Mouse (Mus musculus): ENCODE results near the gene Ghsr. TPM values are rescaled to one million over a fixed set of nuclear protein-coding genes. Genes with fewer than 3 reads are reported as not detected.
A peak's percentile ranks its signal among the peaks of the same experiment; 100 is the strongest.

Ghsr gene
- polyA plus RNA-seq, 1 experiment from 2014 or later = not detected

DNA sequence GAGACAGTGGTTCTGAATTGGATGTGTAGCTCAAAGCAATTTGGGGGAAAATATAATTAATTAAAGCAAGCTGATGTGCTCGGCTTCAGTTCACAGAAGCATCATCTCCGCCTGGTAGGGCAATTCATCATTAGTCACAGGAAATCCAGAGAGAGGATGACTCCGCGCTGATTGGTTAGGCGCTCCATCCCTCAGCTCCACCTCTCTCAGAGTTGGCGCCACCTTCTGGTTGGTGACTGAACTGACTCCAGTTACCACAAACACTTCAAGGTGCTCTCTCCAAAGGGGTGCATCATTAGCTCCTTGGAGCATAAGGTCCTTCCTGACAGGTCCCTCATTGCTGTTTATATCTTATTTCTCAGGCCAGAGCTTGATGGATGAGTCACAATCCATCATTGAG is 25.6 kb upstream of the Ghsr start:
- WGBS = 53% methylated on average over 6 of the region's 6 CpGs
- Histone ChIP-seq H3K4me2 (ENCODE audit: low read length) (no peak overlapping the region), H3K36me3 (ENCODE audit: control insufficient read depth, insufficient read depth, low read length) (no peaks in the 10 kb centered on the region), H3K27ac (ENCODE audit: low read depth, low read length) (no peak overlapping the region), H3K9me3 (replicated peaks; ENCODE audit: control insufficient read depth, low read length) (no peaks in the 10 kb centered on the region), H3K4me1 (ENCODE audit: control insufficient read depth, insufficient read depth, low read length) (no peaks in the 10 kb centered on the region), H3K9ac (ENCODE audit: low read length) (no peak overlapping the region), H3K27me3 (replicated peaks; ENCODE audit: control insufficient read depth, insufficient read depth, low read length) (no peaks in the 10 kb centered on the region), H3K4me3 (ENCODE audit: low read depth, low read length) (no peak overlapping the region)
- ATAC-seq (no peak), DNase-seq (ENCODE audit: low spot score) (no peak)

DNA sequence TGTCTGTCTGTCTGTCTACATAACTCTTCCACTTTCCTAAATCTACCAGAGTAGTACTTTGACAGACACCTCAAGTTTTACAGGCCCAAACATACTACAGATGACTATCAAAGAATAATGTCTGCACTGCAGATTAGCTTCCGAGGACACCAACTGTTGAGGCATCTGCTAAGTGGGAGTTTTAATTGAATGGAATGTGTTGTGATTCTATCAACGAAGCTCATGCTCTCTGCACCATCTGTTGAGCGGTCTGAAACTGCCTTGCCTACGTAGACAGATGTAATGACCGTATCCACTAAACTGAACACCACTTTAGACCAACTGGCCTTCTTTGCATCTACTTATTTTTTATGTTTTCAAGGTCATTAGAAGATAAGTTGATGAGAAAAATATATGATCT is 22.7 kb upstream of the Ghsr start:
- H3K4me3 ChIP-seq (ENCODE audit: low read depth, low read length) = no peak overlapping the region
- no peaks in the 10 kb centered on the region for H3K36me3 ChIP-seq (ENCODE audit: control insufficient read depth, insufficient read depth, low read length)
- no peak overlapping the region for H3K9ac ChIP-seq (ENCODE audit: low read length)
- no peak overlapping the region for H3K27ac ChIP-seq (ENCODE audit: low read depth, low read length)
- no peaks in the 10 kb centered on the region for H3K27me3 ChIP-seq (replicated peaks; ENCODE audit: control insufficient read depth, insufficient read depth, low read length)
- H3K4me2 ChIP-seq (ENCODE audit: low read length) = no peak overlapping the region
- H3K4me1 ChIP-seq (ENCODE audit: control insufficient read depth, insufficient read depth, low read length) = no peaks in the 10 kb centered on the region
- ATAC-seq = peak; percentile 53; the same call in 1 of the 2 replicates
- DNase-seq (ENCODE audit: low spot score) = peak; percentile 42
- 71% methylated on average over 5 of the region's 5 CpGs for WGBS
- no peaks in the 10 kb centered on the region for H3K9me3 ChIP-seq (replicated peaks; ENCODE audit: control insufficient read depth, low read length)

DNA sequence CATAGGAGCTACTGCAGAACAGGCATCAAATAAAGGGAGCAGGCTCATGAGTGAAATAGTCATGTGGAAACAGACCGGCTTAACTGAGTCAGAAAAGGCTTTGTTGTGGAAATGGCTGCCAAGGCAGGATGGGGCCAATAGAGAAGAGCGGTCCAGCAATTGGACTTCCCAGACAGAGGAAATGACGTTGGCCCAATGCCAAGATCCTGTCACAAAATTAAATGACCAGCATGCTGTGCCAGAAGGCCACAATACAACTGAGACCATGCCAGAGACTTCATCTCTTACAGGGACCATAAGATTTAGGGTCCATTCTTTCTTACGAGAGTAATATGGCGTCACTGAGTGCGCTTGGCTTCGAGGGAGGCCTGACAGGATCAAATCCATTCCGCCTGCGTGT is 20.0 kb upstream of the Ghsr start:
- DNase-seq (ENCODE audit: low spot score) = peak; percentile 75
- no peaks in the 10 kb centered on the region for H3K27me3 ChIP-seq (replicated peaks; ENCODE audit: control insufficient read depth, insufficient read depth, low read length)
- no peak overlapping the region for H3K4me3 ChIP-seq (ENCODE audit: low read depth, low read length)
- WGBS = 38% methylated on average over 9 of the region's 9 CpGs
- H3K27ac ChIP-seq (ENCODE audit: low read depth, low read length) = no peak overlapping the region
- H3K4me2 ChIP-seq (ENCODE audit: low read length) = no peak overlapping the region
- H3K4me1 ChIP-seq (ENCODE audit: control insufficient read depth, insufficient read depth, low read length) = no peaks in the 10 kb centered on the region
- no peak overlapping the region for H3K9ac ChIP-seq (ENCODE audit: low read length)
- H3K36me3 ChIP-seq (ENCODE audit: control insufficient read depth, insufficient read depth, low read length) = no peaks in the 10 kb centered on the region
- no peaks in the 10 kb centered on the region for H3K9me3 ChIP-seq (replicated peaks; ENCODE audit: control insufficient read depth, low read length)
- ATAC-seq = peak; percentile 91

DNA sequence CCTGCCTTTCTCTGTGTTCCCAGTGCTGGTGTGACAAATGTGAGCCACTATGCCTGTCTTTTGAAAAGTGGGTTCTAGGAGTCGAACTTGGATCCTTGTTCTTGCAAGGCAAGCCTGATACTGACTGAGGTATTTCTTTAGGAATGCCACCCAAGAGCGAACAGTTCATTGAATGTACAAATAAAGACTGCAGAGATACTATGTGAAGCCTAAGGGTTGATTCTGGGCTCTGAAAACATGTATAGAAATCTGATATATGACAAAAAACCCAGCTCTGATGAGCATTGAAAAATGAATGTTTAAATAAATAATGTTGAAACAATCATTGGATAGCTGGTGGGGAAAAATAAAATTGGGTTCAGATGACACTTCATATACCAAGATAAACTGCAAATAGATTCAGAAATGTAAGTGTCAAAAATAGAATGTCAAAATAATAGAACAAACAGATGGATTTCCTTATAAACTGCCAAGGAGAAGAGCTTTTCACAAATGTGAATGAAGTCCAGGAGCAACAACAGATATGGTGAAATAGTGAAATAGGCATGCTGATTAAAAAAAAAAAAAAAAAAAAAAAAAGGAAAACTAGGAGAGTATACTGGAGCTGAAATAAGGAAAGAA is 11.9 kb upstream of the Ghsr start:
- Histone ChIP-seq H3K4me3 (ENCODE audit: low read depth, low read length) (no peak overlapping the region), H3K36me3 (ENCODE audit: control insufficient read depth, insufficient read depth, low read length) (no peaks in the 10 kb centered on the region), H3K9me3 (replicated peaks; ENCODE audit: control insufficient read depth, low read length) (no peaks in the 10 kb centered on the region), H3K9ac (ENCODE audit: low read length) (no peak overlapping the region), H3K4me1 (ENCODE audit: control insufficient read depth, insufficient read depth, low read length) (no peaks in the 10 kb centered on the region), H3K27me3 (replicated peaks; ENCODE audit: control insufficient read depth, insufficient read depth, low read length) (no peaks in the 10 kb centered on the region), H3K27ac (ENCODE audit: low read depth, low read length) (no peak overlapping the region), H3K4me2 (ENCODE audit: low read length) (no peak overlapping the region)
- 87% methylated on average over 2 of the region's 2 CpGs for WGBS
- ATAC-seq (no peak), DNase-seq (ENCODE audit: low spot score) (no peak)

DNA sequence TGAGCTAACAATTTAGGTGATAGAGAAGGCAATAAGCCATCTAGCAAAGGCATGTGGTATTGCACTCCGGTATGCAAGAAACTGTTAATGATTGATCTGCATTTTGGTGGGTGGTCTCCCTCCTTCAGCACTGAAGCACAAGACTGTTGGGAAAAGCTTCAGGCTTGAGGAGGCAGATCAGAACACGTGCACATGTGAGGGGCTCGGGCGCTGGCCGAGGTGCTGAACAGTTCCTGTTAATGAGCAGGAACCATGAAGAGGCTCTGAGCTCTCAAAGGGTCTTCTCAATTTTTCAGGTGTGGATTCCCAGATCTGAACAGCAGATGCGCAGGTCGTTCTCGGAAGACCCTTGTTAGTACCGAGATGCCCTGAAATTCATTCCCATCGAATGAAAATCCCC is 1.0 kb upstream of the Ghsr start:
- ATAC-seq (no peak), DNase-seq (ENCODE audit: low spot score) (peak; percentile 46)
- no peak overlapping the region for H3K27ac ChIP-seq (ENCODE audit: low read depth, low read length)
- WGBS = 6% methylated on average over 10 of the region's 10 CpGs
- no peak overlapping the region for H3K4me3 ChIP-seq (ENCODE audit: low read depth, low read length)
- H3K27me3 ChIP-seq (replicated peaks; ENCODE audit: control insufficient read depth, insufficient read depth, low read length) = peaks cover 55% of the 10 kb centered on the region
- no peaks in the 10 kb centered on the region for H3K9me3 ChIP-seq (replicated peaks; ENCODE audit: control insufficient read depth, low read length)
- H3K4me1 ChIP-seq (ENCODE audit: control insufficient read depth, insufficient read depth, low read length) = peaks cover 7% of the 10 kb centered on the region
- no peak overlapping the region for H3K9ac ChIP-seq (ENCODE audit: low read length)
- no peak overlapping the region for H3K4me2 ChIP-seq (ENCODE audit: low read length)
- H3K36me3 ChIP-seq (ENCODE audit: control insufficient read depth, insufficient read depth, low read length) = no peaks in the 10 kb centered on the region

DNA sequence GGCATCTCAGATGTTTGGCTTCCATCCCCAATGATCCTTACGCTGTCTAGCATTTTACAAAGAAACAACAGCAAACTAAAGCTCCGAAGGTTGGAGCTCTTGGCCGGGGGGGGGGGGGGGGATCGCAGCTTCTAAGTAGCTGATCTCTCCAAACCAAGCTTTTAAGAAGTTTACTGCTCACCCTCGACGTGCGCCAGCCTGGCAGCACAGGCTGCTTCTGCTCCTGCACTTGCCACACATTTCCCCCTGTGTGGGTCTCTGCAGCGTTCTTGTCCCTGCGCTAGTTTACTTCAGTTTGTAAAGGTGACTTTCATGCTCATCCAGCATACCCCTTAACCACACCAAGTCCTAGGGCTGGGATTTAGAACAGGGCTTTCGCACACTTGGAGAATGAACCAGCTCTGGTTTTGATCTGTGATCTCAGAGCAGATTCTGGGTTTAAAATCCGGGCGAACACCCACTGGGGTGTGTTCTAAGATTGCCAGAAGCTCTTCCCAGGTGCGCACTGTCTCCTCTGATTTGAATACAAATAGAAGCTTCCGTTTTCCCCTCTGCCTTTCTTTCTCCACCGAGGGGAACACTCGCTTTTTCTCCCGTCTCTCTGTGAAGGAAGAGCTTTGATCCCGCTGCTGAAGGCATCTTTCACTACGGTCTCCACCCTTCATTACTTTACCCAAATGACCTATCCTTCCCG is 422 bp upstream of the Ghsr start:
- ATAC-seq = no peak
- H3K4me1 ChIP-seq (ENCODE audit: control insufficient read depth, insufficient read depth, low read length) = peaks cover 7% of the 10 kb centered on the region
- WGBS = 3% methylated on average over 20 of the region's 20 CpGs
- peak overlapping the region; percentile 41; the same call in 1 of the 2 replicates for H3K9ac ChIP-seq (ENCODE audit: low read length)
- peaks cover 55% of the 10 kb centered on the region for H3K27me3 ChIP-seq (replicated peaks; ENCODE audit: control insufficient read depth, insufficient read depth, low read length)
- no peaks in the 10 kb centered on the region for H3K9me3 ChIP-seq (replicated peaks; ENCODE audit: control insufficient read depth, low read length)
- DNase-seq (ENCODE audit: low spot score) = no peak
- peak overlapping the region; percentile 76 for H3K4me2 ChIP-seq (ENCODE audit: low read length)
- H3K36me3 ChIP-seq (ENCODE audit: control insufficient read depth, insufficient read depth, low read length) = no peaks in the 10 kb centered on the region
- no peak overlapping the region for H3K27ac ChIP-seq (ENCODE audit: low read depth, low read length)
- peak overlapping the region; percentile 37 for H3K4me3 ChIP-seq (ENCODE audit: low read depth, low read length)

DNA sequence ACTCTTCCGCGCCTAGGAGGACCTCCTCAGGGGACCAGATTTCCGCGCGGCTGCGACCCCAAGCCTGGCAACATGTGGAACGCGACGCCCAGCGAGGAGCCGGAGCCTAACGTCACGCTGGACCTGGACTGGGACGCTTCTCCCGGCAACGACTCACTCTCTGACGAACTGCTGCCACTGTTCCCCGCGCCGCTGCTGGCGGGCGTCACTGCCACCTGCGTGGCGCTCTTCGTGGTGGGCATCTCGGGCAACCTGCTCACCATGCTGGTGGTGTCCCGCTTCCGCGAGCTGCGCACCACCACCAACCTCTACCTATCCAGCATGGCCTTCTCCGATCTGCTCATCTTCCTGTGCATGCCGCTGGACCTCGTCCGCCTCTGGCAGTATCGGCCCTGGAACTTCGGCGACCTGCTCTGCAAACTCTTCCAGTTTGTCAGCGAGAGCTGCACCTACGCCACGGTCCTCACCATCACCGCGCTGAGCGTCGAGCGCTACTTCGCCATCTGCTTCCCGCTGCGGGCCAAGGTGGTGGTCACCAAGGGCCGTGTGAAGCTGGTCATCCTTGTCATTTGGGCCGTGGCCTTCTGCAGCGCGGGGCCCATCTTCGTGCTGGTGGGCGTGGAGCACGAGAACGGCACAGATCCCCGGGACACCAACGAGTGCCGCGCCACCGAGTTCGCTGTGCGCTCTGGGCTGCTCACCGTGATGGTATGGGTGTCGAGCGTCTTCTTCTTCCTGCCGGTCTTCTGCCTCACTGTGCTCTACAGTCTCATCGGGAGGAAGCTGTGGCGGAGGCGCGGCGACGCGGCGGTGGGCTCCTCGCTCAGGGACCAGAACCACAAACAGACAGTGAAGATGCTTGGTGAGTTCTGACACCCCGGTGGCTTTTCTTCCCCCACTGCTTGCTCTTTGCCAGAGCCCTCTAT is 837 bp downstream of the Ghsr start:
- WGBS = 2% methylated on average over 62 of the region's 77 CpGs
- ATAC-seq (peak; percentile 57; the same call in 1 of the 2 replicates), DNase-seq (ENCODE audit: low spot score) (peak; percentile 32)
- Histone ChIP-seq H3K4me2 (ENCODE audit: low read length) (peak overlapping the region; percentile 76), H3K9ac (ENCODE audit: low read length) (peak overlapping the region; percentile 41), H3K36me3 (ENCODE audit: control insufficient read depth, insufficient read depth, low read length) (no peaks in the 10 kb centered on the region), H3K27ac (ENCODE audit: low read depth, low read length) (no peak overlapping the region), H3K27me3 (replicated peaks; ENCODE audit: control insufficient read depth, insufficient read depth, low read length) (peaks cover 55% of the 10 kb centered on the region), H3K4me3 (ENCODE audit: low read depth, low read length) (peak overlapping the region; percentile 37), H3K9me3 (replicated peaks; ENCODE audit: control insufficient read depth, low read length) (no peaks in the 10 kb centered on the region), H3K4me1 (ENCODE audit: control insufficient read depth, insufficient read depth, low read length) (peaks cover 7% of the 10 kb centered on the region)

DNA sequence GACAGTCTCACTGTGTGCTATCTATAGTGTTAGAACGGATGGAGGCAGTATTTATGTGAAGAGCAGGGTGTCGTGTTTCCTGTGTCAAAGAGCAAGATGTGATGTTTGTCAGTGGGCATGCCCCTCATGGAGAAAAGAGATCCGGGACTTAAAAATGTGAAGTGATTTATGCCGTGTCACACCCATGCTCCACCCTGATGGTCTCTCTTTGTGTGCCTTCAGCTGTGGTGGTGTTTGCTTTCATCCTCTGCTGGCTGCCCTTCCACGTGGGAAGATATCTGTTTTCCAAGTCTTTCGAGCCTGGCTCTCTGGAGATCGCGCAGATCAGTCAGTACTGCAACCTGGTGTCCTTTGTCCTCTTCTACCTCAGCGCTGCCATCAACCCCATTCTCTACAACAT is 3.2 kb downstream of the Ghsr start:
- no peak for DNase-seq (ENCODE audit: low spot score)
- Histone ChIP-seq H3K4me2 (ENCODE audit: low read length) (no peak overlapping the region), H3K9me3 (replicated peaks; ENCODE audit: control insufficient read depth, low read length) (no peaks in the 10 kb centered on the region), H3K9ac (ENCODE audit: low read length) (no peak overlapping the region), H3K27ac (ENCODE audit: low read depth, low read length) (no peak overlapping the region), H3K4me1 (ENCODE audit: control insufficient read depth, insufficient read depth, low read length) (peaks cover 7% of the 10 kb centered on the region), H3K4me3 (ENCODE audit: low read depth, low read length) (no peak overlapping the region), H3K27me3 (replicated peaks; ENCODE audit: control insufficient read depth, insufficient read depth, low read length) (peaks cover 47% of the 10 kb centered on the region), H3K36me3 (ENCODE audit: control insufficient read depth, insufficient read depth, low read length) (no peaks in the 10 kb centered on the region)
- no peak for ATAC-seq
- 64% methylated on average over 9 of the region's 9 CpGs for WGBS
